Mouse (Mus musculus) B cell, adult 2 months (primary cell): ENCODE data around the gene Vmn2r83.
A peak's percentile ranks its signal among the peaks of the same experiment; 100 is the strongest.
"Not testable (repeated sequence)": the region's sequence is repeated elsewhere in the genome, so short reads cannot be mapped to it uniquely, and the experiment has no call there.

Experiments used
- DNase-seq, 2 experiments: peaks; one replicate each; pipeline ENCODE4 v3.0.0; 2022

Vmn2r83 gene

DNA sequence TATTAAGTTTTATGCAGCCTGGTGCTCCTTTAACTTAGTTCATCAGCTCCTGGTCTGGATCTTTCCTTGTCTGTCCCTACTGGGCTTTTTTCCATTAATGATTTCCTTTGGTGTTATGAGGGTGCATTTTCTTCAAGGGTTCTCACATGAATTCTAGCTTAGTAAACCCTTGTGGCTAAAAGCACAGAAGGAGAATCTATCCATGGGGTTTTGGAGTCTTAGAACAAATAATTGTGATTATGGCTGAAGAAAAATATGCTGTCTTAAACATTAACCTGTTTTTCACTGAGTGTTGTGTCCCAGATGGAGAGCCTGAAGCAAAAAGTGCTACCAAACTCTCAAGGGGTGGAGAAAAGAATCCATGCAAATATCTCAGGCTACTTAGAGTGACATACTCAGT, at the start of gene Vmn2r83:
Gene Vmn2r83, plus strand, starts transcription at position 301 of the 400 bp plus-strand sequence.
- DNase-seq: no peak

DNA sequence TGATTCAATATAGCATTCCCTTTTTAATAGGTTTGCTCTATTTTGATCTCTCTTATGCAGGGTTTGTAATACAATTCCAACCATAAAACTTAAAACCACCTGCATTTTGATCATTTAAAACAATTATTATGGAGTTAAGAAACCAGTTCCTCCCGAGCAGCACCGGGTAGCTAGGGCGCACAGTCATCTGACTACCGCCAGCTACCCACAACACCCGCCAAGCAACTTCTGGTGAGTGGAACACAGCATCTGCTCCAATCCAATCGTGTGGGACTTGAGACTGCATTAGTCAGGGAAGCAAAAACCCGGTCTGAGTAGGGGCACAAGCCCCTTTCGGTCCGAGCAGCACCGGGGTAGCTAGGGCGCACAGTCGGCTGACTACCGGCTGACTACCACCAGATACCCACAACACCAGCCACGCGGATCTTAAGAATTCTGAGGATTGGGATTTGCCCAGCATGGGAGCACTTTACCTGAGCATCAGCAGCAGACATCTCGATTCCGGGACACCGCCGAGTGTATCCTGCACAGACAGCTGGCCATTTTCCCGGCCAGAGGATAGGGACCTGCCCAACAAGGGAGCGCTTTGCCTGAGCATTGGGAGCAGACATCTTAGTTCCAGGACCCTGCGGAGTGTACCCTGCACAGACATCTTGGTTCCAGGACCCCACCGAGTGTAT, 33.2 kb upstream of the Vmn2r83 start:
- not testable (repeated sequence) for DNase-seq

DNA sequence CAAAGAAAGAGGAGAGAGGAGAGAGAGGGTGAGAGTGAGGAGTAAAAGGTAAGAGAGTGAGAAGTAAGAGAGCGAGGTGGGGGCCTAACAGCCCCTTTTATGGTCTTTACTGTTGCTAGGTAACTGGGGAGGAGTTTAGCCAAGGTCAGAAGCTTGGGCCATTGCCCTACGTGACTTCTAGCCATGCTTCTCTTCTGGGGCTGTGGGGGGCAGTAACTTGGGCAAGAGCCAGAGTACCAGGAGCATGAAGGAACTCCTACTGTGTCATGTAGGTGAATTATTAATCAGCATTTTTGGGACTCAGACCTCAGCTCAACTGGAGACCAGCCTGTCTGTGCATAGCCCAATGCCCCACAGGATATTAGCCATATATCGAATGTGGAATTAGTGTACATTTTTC, 27.4 kb downstream of the Vmn2r83 start:
- no peak for DNase-seq

DNA sequence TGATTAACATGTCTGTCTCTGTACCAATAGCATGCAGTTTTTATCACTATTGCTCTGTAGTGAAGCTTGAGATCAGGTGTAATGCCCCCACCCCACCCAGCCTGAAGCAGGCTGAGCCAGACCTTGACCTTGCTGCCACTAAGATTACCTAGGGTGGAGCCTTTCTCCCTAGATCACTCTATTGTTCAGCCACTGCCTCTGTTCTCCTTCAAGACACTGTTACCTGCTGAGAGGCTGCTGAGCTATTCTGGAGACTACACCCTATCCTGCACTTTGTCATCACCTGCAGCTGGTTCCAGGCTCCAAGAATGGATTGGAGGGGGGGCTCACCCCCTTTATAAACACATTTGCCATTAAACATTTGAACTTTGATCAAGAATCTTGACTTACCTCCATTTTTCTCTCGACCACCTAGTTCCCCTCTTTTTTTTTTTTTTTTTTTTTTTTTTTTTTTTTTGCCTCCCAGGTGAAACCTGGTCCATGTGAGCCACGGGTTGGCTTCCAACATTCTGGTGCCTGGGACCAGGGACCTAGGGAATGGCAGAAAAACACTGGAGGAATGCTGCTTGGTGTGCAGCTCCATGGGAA, 28.3 kb downstream of the Vmn2r83 start:
- DNase-seq: no peak

DNA sequence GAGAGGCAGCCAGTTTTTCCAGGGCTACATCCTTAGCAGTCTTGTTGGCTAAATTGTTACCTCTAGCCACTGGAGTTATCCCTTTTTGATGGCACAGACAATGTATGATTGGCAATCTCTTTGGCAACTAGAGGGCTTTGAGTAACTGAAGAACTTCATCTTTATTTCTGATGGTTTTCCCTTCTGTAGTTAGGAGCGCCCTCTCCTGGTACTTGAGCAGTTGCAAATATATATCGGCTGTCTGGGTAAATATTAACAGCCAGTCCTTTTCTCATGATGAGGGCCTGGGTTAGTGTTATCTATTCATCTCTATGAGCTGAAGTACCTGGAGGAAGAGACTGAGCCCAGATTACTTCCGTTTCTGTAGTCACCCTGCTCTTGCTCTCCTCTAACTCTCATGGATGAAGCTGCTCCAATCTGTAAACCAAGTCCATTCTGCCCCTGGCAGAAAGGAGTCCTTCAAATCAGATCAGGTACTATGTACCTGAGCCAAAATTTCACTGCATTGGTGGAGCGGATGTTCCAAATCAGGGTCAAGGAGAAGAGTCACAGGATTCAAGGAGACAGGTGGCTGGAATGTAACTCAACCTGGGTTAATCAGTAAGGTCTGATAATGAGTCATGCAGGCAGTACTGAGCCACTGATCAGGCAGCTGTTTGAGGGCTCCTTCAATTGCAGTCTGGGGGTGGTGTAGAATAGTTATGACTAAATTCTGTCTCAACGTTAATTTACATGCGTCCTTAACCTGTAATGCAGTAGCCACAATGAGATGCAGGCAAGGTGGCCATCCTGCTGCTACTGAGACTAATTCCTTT, 34.5 kb downstream of the Vmn2r83 start:
- peak; percentile 26 to 29 for DNase-seq

DNA sequence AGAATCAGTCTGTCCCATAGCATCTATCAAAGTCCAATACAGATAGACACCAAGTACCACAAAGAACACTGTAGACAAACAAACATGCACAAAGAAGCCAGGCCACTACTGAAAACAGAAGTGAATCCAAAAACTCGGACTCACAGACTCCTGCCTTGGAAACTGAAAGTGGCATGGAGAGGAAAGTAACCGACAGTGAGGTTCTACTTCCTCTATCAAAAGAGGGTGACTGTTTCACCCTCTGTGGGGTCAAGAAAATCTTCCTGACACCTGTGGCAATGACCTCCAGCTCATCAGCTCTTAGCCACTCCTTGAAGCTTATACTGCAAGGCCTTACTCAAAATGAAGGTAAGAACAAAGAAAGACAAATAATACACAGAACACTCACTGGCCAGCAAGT, 38.2 kb downstream of the Vmn2r83 start:
- peak; percentile 13 to 19 for DNase-seq

DNA sequence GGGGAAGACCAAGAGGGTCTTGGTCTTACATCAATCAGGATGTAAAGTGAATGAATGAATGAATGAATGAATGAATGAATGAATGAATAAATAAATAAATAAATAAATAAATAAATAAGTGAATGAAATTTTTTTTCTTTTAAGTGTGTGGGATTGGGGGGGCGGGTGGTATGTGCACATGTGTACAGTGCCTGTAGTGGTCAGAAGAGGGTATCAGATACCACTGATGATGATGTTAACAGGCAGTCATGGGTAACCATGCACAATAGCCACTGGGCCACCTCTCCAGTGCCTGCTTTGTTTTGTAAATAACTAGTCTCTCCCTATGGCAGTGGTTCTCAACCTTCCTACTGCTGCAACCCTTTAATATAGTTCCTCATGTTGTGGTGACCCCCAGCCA, 55.9 kb downstream of the Vmn2r83 start:
- DNase-seq: no peak

DNA sequence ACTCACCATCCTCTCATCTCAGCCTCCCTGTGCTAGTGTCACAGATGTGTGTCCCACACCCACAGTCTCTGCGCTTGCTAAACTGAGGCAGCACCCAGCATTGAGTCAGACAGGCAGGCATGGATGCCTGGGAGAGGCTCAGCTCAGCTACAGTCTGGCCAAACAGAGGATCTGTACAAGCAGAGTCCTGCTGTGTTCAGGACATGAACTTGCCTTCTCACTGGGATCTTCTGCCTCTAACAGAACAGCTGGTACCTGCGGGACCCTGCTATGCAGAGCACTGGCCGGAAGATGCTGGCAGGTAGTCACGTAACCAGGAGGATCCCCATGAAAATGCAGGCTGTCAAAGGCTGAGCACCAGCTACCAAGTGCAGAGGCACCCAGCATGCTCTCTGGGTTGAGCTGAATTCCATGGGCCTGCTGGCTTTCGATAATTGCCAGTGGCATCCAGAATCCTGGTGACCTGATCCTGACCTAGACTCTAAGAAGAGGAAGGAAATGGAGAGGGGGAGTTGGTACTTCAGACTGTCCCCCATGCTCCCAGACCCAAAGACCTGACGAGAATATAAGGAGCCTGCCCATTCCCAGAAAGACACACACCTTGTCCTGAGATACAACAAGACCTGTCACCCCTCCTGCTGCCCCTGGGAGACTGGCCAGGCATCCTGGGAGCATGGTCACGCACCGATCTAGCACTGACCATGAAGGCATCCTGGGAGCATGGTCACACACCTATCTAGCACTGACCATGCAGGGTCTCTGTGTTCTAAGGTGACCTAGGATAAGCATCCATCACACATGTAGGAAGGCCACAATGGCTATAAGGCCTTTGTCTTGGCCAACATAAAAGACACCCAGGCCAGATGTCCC, 57.2 kb downstream of the Vmn2r83 start:
- no peak for DNase-seq

DNA sequence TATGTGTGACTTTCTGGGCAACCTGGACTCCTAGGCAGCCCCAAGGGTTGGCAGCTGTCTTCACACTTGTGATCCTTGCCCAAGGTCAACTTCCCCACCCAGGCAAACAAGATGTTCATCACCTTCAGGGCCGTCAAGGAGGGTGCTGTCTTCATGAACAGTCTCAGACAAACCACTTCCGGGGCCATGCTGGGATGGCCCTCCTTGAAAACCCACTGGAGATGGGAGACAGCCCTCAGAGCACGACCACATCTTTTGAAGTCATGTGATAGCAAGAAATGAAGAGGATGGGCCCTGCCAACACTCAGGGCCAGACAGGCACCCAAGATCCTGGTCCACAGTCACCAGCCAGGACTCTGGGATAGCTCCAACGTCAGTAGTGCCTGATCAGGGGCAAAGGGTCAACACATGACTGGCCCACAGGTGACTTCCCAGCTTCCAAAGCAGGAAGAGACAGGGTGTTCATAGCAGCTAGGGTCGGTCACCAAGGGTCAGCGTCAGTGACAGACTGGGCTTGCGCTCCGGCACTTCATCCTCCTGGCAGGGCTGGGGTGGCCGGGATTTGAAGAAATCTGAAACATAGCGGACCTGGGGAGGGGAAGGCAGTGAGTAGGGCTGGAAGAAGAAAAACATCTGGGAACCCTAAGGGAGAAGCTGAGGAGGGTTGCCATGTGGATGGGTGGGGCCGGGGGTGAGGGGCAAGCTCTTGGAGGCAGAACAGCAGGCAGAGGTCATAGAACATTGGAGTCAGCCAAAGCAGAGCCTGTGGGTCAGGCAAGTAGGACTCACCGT, 58.3 kb downstream of the Vmn2r83 start:
- no peak for DNase-seq

DNA sequence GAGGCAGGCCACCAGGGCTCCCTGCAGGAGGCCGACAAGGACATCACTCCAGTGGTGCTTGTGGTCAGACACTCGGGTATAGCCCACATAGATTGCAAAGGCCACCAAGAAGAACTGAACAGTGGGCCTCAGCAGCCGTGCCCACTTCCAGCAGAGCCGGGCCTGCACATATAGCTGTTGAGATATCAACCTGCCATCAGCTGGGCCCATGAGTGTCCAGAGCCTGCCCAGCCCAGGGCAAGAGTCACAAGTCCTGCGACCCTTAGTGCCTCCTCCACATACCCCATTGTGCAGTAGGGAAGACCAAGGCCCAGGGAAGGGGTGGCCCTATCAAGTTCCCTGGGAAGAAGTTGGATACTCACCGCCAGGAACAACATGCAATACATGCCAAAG, 58.9 kb downstream of the Vmn2r83 start:
- no peak for DNase-seq

DNA sequence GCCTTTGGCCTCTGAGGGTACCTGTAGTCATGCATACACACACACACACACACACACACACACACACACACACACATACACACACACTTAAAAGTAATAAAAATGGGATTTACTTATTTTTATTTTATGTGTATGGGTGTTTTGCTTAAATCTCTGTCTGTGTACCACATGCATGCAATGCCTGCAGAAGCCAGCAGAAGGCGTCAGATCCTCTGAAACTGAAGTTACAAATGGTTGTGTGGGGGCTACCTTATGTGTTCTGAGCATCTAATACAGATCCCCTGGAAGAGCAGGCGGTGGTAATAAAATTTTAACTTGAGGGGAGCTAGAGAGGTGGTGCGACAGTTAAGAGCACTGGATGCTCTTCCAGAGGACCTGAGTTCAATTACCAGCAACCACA, 59.5 kb downstream of the Vmn2r83 start:
- DNase-seq: no peak

DNA sequence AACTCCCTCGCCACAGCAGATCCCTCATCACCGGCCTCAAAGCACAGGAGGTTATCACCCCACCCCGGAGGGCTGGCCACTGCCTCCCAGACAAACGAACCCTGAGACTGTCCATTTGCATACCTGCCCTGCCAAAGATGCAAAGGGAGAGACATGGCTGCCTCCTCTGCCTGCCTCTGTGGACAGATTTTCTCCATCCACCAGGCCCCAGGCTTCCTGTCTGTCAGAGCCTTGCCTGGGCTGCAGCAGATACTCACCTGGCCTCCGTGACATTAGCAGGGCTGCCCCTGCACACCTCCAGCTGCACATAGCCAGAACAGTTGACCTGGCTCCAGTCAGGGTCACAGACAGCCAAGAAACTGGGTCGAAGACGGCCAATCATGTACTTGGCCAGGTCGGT, 61.7 kb downstream of the Vmn2r83 start:
- no peak for DNase-seq

DNA sequence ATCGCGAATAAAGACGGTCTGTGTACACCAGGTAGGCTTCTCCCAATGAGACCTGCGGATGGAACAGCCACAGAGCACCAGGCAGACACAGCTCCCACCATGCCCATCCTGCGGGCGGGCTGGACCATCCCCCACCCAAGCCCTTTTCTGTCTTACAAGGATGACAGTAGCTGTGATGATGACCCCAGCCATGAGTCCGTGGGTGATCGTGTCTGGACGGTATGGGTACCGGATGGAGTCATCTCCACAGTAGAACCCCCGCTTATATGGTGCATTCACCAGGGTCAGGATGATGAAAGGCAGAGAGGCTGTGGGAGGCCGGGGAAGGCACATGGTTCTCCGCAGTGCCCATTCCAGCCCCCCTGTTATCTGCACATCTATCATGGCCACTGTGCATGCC, 62.2 kb downstream of the Vmn2r83 start:
- DNase-seq: no peak

DNA sequence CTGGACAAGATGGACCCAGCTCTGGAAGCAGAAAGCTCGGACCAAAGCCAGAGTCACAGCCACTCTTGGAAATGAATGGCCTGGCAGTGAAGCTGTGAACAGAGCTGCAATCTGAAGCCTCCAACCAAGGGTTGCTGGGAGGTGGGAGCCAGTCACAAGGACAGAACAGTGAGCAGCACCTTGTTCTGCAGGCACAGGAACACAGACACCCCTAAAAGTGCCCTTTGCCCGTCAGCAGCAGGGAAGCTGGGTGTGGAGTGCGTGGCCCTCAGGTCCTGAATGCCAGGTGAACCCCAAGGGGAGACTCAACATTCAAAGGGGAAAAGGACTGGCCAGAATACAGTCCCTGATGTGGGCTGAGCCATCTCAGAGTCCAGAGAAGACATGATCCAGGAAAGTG, 63.1 kb downstream of the Vmn2r83 start:
- DNase-seq: no peak

DNA sequence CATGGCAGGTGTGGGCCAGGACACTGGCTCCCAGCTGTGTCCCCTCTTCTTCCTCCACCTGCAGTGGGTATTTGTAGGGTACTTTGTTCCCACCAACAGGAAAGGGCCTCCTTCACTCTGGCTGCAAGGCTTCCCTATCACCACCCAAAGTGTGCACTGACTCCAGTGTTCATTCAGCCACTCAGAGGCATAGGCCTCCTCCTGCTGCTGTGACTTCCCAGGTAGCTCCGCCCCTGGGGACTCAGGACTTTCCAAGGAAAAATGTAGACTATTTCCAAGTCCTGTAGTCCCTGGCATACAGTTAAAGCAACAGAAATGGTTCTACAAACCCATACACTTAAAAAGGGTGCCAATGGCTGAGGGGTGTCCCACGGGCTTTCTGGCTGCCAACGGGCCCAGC, 64.1 kb downstream of the Vmn2r83 start:
- no peak for DNase-seq

DNA sequence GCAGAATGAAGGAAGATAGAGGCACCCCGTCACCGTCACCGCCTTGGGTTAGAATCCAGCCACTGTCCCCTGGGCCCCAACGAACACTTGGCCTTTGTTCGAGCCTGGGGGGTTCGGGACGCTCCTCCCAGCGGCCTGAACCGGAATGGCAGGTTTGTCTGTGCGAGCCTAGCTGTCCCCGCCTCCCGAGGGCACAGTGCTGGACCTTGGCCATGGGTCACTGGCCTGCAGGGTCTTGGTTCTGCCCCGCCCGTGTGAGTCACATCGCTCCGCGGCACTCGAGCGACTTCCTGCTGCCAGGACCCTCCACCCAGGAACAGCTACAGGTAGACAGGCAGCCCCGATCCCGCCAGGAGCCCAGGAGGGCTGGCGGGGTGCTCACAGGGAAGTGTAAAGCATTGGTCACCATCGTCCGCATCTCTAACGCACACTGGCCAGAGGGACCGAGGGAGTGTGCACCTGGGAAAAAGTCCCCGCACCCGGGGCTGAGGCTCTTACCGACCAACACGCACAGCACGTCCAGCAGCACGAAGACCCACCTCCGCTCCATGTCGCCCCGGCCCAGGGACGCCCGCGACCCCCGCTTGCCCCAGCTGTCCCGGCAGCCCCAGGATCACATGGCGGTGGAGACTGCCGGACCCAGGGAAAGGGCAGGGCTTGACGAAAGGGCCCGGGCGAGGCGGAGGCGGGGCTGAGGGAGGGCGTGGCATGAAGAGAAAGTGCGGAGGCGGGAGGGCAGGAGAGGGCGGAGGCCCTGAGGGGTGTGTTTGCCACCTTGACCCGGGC, 64.8 kb downstream of the Vmn2r83 start, which contains the start of gene Plpp2:
Gene Plpp2, minus strand, starts transcription at position 671 of the 786 bp plus-strand sequence.
- DNase-seq: peak; percentile 76 to 77

DNA sequence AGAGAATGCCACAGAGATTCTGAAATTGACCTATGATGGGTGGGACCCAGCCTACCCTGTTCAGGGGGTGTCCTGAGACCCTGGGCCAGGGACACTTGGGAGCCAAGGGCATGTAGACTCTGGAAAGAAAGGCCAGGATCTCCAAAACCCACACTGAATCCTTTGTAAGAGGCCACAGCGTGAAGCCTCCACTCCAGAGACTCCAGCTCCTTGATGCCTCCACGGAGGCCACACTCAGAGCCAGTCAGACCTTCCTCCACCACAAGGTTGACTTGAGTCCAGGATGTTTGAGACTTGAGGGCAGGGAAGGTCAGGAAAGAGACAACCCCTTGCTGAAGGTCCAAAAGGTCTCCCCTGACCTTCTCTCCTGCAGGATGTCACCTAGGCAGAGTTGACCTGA, 65.9 kb downstream of the Vmn2r83 start:
- DNase-seq: no peak

DNA sequence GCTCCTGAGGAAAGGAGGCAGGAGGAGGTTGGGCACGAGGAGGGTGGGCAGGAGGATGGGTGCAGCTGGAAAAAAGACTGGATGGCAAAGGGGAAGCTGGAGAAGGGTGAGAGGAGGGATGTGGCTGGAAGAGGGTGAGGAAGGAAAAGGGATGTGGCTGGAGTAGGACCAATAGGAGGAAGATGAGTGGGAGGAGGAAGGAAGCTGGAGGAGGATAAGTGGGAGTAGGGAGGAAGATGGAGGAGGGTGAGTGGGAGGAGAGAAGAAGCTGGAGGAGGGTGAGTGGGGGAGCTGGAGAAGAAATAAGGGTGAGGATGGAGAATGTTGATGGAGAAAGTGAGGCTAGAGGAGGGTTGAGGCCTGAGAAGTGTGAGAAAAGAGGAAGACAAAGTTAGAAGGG, 66.9 kb downstream of the Vmn2r83 start:
- DNase-seq: no peak

DNA sequence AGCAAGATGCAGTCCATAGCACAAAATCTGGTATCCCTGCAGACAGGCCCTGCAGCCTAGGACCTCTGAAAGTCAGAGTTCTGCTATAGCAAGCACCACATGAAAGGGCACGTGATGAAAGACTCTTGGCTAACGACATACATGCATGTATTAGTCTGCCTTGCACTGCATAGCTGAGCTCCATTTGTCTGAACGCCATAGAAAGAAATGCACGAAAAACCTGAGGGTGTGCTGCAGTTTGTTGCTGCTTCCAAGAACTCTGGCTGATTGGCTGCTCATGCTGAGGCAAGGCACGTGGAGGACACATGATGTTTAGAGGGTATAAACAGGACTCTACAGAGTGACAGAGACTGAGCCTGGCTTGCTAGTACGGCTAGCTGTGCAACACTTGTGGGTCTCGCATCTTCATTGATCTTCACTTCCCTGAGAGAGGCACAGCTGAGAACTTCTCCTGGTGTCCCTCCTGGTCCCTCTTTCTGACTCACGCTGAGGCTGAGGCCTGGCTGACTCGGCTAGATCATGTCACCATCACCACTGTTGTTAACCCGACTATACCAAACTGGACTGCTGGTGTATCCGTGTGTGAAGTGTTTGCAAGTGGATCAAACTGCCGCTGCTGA, 68.0 kb downstream of the Vmn2r83 start:
- DNase-seq: no peak

DNA sequence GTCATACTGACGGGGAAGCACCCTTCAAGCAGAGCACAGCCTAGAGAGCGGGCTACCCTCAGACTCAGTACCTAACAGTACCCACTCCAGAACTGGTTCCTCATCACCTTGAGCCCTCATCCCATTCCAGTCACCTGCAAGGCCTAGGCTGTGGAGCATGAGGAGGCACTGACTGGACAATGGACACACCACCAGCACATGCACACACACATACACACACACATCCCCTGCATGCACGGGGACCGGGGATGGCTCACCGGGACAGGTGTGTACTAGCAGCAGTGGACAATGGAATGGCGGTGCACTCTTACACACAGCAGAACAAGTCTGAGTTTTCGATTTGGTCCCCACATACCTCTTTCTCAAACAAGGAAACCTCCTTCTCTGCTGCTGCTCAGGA, 68.7 kb downstream of the Vmn2r83 start:
- no peak for DNase-seq

DNA sequence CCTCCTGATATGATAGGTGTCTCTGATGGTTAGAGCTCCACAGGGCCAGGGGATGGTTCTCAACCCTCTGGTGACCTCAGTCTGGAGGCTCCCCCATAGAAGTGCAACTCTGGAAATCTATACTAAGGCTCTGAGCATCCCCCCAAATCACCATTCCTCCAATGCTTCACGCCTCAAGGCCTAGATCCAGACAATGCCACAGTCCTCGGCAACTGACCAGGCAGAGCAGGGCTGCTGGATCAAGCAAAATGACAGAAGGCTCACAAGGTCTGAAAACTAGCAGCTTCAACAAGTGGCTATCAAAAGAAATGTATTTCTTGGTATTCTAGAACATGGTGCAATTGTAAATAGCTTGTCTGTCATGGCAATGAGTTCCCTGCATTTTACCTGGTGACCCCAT, 69.2 kb downstream of the Vmn2r83 start:
- DNase-seq: no peak
